Mouse (Mus musculus) cerebellum, adult 2 months (tissue): ENCODE measurements at regions not wholly inside any gene's neighbourhood (a gene's known extent, or its start where the extent isn't known, plus 50 kb on each side); places are given as distances from the start of the nearest gene placed in this dataset.

Experiments
- DNase-seq, 2 experiments: peaks; one replicate each; pipeline ENCODE4 v3.0.0; 2021
- H3K27ac ChIP-seq: fragments of 200-500 bp; 2 replicates; pipeline ENCODE4 v1.5.1; 2012; ENCODE audit warnings: low read length, control low read depth, inconsistent platforms; ENCODE audit not compliant: insufficient read depth
- H3K27me3 ChIP-seq: fragments of 200-500 bp; 2 replicates; pipeline ENCODE4 v1.6.1; 2012; ENCODE audit warnings: inconsistent platforms, mild to moderate bottlenecking, low read length, moderate library complexity; ENCODE audit not compliant: control insufficient read depth, insufficient read depth
- H3K4me1 ChIP-seq: fragments of 200-500 bp; 2 replicates; pipeline ENCODE4 v1.6.1; 2011; ENCODE audit warnings: low read length; ENCODE audit not compliant: control insufficient read depth, insufficient read depth
- H3K4me3 ChIP-seq: fragments of 200-500 bp; replicated peaks from 2 replicates; pipeline ENCODE3; 2011; ENCODE audit warnings: mild to moderate bottlenecking, low read depth, low read length, control low read depth; ENCODE audit not compliant: insufficient read depth
- CTCF ChIP-seq: fragments of 200-500 bp; IDR thresholded peaks from 2 replicates; pipeline ENCODE4 v1.5.1; 2011; ENCODE audit warnings: low read depth, mild to moderate bottlenecking, control low read depth, low read length, moderate library complexity, borderline replicate concordance; ENCODE audit not compliant: insufficient read depth
- POLR2A ChIP-seq: fragments of 200-500 bp; IDR thresholded peaks from 2 replicates; pipeline ENCODE4 v1.6.1; 2011; ENCODE audit warnings: low read length, control low read depth, borderline replicate concordance; ENCODE audit not compliant: insufficient read depth
- WGBS: fragments of 180-500 bp; shearing (Covaris S2); methylation state at CpG from one replicate; pipeline ENCODE4 v1.1.7; 2018; 5-methylcytosine and 5-hydroxymethylcytosine counted together

- WGBS = 32% methylated on average over 4 of the region's 4 CpGs
- Histone ChIP-seq H3K27me3 (no peaks in the 10 kb centered on the region), H3K4me3 (no peak overlapping the region), H3K4me1 (no peaks in the 10 kb centered on the region), H3K27ac (no peak overlapping the region)
- no peak for DNase-seq
- no peak for TF ChIP-seq POLR2A
- TF ChIP-seq CTCF = no peak
Observed at GRCm38 (mm10) chr14:92829171-92829570, 1061.3 kb downstream of the Pcdh9 start.

- Histone ChIP-seq H3K4me1 (no peaks in the 10 kb centered on the region), H3K27me3 (no peaks in the 10 kb centered on the region), H3K4me3 (no peak overlapping the region), H3K27ac (no peak overlapping the region)
- DNase-seq = no peak
- WGBS = 65% methylated on average over 6 of the region's 6 CpGs
- TF ChIP-seq POLR2A (no peak), CTCF (no peak)
Observed at GRCm38 (mm10) chr14:92826576-92827284, 1063.7 kb downstream of the Pcdh9 start.

DNA sequence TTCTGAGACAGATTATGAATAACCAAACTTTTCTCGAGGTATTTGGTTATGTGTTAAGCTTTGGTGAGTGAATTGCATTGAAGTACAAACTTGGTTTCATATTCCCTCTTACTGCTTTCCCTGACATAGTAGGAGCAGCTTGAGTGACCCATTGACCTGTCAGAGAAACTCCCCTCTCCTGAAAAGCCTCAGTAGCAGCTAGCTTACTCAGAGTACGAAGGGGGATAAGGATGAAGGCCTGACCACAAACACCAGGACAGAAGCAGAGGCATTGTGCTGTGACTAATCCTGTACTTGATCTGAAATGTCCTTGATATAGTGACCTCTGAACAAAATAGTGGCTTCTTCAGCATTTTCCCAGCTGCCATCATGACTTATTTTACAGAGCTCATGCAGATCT, 1070.4 kb downstream of the Pcdh9 start:
- no peak for DNase-seq
- WGBS = 75% methylated on average over 2 of the region's 2 CpGs
- H3K27ac ChIP-seq = no peak overlapping the region
- no peaks in the 10 kb centered on the region for H3K4me1 ChIP-seq
- no peaks in the 10 kb centered on the region for H3K27me3 ChIP-seq
- no peak overlapping the region for H3K4me3 ChIP-seq
- TF ChIP-seq CTCF = no peak
- no peak for TF ChIP-seq POLR2A
